Mouse (Mus musculus) kidney, postnatal 14 days (tissue): ENCODE measurements around the gene 9330161L09Rik.
"Not testable (repeated sequence)": the region's sequence is repeated elsewhere in the genome, so short reads cannot be mapped to it uniquely, and the experiment has no call there.

Experiments
- DNase-seq: peaks from one replicate; pipeline ENCODE4 v3.0.0; 2022; ENCODE audit warnings: mixed read lengths

9330161L09Rik gene

DNA sequence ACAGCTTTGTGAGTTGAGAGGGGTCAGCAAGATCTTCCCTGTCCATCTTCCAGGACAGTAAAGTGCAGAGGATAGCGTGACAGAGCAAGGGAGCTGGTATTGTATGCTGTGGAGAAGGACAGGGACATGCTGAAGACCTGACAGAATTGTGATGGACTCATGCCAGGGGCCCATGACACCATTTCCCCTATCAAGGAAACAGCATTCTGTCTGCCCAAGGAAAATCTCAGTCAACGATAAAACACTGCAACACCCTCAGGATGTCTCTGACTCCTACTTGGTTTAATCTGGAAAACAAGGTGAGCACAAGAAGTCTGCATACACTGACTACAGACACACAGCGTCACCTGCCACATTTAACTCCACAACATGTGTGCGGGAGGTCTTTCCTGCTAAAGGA is at the start of gene 9330161L09Rik:
Gene 9330161L09Rik, minus strand, starts transcription at position 101 of the 400 bp plus-strand sequence.
- DNase-seq: no peak

DNA sequence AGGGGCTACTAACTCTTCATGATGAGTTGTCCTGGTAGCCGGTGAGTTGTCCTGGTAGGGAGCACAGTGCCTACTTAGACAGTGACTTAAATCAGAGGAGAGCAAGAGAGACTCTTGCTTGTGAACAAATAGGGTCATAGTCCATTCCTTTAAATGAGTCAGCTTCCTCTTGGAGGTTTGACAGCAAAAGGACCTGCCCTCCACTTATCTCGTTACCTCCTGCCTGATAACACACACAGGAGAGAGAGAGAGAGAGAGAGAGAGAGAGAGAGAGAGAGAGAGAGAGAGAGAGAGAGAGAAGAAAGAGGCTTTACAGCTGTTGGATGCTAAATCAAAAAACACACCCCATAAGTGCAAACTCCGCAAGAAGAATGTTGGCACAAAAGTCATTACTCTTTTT is 49.5 kb upstream of the 9330161L09Rik start, which contains the start of gene Ifi27l2b:
Gene Ifi27l2b, minus strand, starts transcription at position 84 of the 400 bp plus-strand sequence.
- no peak for DNase-seq

DNA sequence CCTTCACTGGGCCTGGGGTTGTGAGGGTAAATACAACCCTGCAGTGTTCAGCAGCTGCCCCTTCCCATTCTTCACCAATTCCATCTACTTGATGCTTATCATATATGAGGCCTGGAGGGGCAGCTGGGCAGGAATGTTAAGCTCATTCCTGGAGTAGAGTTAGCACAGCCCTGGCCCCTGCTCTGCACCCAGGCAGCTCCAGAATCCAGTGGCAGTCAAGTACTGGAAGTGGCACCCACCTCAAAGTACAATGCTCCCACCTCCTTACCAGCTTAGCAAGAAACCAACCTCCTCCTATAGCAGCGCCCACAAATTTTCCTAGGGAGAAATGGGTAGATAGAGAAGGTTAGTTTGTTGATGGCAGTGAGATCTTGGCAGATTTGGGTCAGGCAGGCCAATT is 49.1 kb upstream of the 9330161L09Rik start:
- DNase-seq: not testable (repeated sequence)

DNA sequence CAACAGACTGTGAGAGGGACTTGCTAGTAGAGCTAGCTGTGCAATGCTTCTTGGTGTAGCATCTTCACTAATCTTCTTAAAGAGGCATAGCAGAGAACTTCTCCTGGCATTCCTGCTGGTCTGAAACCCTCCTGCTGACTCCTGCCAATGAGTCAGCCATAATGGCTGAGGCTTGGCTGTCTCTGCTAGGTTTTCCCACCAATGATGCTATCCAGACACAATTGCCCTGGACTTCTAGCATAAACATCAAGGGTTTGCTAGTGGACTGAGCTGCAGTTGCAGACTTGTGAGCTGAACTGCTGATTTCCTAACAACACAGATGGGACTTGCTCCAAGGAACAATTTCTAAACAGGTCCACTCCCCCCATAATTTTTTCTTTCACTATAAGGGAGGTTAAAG is 45.7 kb upstream of the 9330161L09Rik start:
- DNase-seq: no peak

DNA sequence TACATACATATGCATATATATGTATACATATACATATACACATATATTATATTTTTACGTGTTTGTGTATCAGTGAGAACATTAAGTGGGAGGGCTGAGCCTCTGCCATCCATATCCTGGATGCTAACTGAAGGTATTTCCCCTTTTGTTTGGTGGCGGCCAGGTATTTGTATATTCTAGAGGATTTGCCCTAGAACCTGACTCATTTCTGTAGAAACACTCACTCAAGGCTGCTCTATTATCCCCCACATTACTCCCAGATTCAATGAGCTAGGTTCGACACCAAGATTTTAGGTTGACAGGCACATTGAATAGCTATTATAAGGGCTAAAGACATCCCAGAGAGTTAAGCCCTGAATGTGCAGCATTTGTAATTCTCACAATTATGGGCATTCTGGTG is 37.4 kb upstream of the 9330161L09Rik start:
- no peak for DNase-seq

DNA sequence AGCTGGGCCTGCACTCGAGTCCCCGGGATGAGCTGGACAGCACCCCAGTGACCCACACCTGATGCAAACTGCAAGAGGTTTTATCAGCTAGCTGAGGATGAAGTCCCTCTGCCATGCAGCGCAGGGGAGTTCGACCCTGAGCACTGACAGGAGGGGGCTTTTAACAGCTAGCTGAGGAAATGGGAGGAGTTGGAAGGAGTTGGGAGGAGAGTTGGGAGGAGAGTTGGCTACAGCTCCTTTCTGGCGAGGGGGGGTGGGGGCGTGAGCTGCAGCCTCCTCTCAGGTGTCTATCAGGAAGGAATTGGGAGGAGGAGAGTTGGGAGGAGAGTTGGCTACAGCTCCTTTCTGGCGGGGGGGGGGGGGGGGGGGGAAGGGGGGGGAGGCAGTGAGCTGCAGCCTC is 36.6 kb upstream of the 9330161L09Rik start:
- DNase-seq: not testable (repeated sequence)

DNA sequence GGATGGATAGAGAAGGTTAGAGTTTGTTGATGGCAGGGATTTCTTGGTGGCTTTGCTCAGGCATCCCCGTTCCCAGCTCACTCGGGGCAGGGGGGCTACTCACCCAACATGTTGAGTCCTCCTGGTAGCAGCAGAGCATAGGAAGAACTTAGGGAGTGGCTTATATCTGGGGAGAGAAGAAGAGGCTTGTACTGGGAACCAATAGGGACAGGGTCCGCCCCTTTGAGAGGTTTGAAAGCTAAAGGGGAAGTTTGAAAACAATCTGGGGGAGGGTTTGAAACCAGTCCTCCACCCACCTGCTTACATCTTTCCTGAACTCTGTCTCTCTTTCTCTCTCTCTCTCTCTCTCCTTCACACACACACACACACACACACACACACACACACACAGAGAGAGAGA is 35.9 kb upstream of the 9330161L09Rik start, which contains the start of gene Ifi27l2a:
Gene Ifi27l2a, minus strand, starts transcription at position 157 of the 400 bp plus-strand sequence.
- no peak for DNase-seq

DNA sequence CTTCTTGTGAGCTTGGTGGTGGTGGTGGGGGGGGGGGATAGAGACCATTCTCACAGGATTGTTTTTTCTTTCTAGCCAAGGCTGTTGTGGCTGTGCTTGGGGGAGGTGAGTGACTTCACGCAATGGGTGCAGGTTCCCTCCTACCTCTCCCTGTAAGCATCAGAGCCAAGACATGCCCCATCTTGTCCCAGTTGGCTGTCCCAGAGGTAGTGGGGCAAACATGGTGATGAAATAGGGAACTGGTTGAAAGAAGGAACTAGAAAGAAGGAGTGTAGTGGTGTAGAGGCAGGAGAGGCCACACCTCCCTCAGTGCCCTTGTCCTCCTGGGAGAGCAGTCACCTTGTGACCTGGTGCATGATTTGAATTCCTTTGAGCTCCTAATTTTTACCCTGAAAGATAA is 30.0 kb upstream of the 9330161L09Rik start:
- DNase-seq: no peak

DNA sequence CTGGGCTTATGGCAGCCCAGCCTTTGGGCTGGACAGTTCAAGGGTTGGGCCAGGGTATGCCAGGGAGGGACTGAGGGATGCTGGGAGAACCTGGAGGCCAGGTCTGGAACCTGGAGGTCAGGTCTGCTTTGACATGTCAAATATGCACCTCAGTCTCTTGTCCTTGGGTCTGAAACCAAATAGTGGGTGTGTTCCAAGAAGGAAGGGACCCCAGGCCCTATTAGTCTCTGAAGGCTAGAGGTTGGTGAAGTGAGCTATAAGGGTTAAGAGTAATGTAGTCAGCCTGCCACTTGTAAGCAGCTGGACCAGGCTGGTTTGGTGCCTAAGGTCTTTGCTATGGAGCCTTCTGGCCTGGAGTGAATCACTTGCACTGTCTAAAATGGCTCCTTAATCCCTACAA is 27.2 kb upstream of the 9330161L09Rik start:
- DNase-seq: no peak

DNA sequence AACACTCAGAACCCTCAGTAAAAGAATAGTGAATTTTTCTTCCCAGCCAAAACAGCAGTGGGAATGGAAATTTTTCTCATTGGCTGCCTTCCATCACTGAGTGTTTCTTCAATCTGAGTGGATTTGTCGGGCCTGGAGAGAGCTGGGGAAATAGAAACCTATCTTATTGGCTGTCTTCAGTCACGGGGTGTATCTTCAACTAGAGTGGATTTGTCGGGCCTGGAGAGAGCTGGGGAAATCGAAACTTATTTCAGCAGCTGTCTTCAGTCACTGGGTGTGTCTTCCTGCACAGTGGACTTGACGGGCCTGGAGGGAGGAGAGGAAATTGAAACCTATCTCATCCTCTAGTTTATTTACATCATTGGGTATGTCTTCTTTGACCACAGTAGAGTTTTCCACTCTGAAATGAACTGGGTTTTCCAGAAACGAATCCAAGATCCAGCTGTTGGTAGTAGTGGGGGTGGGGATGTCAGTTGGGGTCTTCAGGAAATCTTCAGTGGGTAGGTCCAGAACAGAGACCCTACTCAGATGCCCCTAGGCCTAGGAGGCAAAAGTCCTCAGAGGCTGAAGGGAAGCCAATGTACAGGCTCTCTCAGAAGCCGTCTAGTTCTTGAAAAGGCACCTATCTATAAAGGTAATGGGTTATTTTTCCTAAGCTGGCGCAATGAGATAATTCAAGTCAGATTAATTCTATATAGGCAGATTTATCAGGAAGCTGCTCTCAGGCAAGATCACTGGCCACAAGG is 26.5 kb upstream of the 9330161L09Rik start, which contains the start of gene Ifi27:
Gene Ifi27, plus strand, starts transcription at position 226 of the 746 bp plus-strand sequence.
- peak; percentile 89 for DNase-seq

DNA sequence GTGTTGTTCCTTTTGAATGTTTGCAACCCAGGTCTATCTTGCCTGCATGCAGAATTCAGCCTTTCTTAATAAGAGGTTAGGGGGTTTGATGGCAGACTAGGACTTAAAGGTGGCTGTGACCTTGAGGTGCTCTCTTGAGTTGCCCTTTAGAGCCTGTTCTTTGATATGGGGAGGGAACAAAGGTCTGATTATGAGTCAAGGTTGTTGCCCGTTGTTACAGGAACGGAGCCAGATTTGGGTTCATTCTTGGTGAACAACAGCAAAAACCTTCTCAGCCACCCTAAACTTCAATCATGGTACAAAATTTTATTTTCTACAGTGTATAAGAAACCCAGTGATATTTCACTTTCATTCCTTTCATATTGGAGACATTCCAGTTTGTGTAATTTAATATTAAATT is 25.8 kb upstream of the 9330161L09Rik start:
- DNase-seq: peak; percentile 10

DNA sequence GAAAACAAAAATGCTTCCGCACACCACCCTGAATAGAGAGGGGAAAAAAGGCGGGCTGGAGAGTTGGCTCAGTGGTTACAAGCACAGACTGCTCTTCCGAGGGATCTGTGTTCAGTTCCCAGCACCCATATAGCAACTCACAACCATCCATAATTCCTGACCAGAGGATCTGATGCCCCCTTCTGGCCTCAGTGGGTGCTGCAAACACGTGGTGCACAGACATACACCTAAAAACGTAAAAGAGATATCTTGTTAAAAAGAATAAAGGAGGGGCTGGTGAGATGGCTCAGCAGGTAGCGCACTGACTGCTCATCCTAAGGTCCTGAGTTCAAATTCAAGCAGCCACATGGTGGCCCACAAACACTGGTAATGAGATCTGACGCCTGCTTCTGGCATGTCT is 19.1 kb upstream of the 9330161L09Rik start:
- no peak for DNase-seq

DNA sequence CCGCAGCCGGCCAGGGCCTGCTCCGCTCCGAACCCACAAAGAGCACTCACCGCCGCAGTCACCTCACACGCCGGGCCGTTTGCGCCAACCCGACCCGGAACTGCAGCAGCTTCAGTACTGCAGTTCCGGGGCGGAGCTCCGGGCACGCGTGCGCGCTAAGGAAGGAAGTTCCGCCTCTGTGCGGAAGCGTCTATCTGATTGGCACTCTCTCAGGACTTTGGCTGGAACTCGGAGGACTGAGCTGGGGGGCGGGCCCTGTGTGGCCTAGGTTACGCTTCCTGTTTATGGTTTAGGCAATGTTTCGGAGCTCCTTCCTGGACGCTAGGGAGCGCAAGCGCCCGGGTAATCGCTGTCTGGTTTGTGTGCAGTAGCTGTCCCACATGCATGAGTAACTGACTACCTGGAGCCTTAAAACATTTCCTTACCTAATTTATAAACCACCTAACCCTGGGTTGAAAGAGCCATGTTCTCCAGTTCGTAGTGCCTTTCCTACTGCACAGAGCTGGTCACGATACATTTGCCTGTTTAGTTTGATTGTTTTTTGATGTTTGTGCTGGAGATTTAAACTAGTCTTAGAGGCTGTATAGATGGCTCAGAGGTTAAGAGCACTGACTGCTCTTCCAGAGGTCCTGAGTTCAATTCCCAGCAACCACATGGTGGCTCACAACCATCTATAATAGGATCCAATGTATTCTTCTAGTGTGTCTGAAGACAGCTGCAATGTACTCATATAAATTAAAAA is 18.3 kb upstream of the 9330161L09Rik start, which contains the start of gene Ddx24:
Gene Ddx24, minus strand, starts transcription at position 102 of the 742 bp plus-strand sequence.
- DNase-seq: peak; percentile 99

DNA sequence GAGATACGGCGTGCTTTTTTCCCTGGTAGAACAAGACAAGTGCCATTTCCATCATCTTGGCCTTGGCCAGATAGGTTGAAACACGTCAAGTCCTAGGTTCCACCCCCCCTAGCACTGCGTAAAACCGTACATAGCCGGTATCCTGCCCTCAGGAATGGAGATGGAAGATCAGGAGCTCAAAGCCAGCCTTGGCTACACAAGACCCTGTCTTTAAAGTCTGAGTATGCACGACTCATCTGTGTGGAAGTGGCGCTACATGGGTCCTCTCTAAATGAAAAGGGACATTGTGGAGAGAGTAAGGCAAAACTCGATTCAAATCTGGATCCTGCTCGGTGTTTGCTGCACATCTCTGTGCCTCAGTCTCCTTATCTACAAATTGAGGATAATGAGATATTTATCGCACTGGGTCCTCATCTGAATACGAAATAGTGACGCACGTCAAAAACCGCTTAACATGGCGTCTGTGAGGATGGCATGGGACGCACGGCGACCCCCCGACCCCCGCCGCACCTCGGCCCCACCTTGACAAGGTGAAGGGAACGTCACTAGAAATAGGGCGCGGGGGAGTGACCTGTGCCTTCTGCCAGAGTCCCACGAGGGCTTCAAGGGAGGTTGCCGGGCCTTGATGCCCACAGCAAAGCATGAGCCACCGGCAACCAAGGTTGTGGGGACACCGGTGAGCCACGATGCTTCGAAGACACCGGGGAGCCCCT is 17.6 kb upstream of the 9330161L09Rik start:
- DNase-seq: no peak

DNA sequence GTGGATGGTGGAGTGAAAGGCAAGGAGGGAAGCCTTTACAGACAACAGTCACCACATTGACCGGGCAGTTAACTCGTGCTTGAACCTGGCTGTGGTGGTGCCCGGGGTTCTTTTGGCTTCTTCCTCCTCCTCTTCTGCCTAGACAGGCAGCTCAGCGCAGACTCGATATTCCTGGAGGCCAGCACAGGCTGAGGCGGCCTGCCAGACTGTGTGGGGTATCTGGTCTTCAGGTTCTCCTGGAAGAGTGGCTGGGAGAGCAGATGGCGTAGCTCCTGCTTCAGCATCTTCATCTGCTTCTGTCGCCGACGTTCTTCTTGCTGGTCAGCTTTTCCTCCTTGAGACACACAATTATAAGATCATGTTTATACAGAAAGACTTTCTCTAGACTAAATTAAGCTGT is 524 bp upstream of the 9330161L09Rik start:
- DNase-seq: no peak

DNA sequence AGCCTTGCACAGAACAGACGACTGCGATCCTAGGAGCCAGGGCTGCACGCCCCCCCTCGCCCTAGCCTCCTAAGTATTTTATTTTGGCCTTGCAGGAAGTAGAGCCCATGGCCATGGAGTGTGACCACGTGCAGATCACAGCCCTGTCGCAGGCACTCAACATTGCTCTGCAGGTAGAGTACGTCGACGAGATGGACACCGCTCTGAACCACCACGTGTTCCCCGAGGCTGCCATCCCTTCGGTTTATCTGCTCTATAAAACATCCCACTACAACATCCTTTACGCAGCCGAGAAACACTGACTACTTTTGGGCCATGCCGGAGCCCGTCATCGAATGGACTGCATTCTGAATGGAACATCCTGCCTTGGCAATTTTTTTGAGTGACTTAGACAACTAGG is 3.5 kb downstream of the 9330161L09Rik start:
- DNase-seq: no peak

DNA sequence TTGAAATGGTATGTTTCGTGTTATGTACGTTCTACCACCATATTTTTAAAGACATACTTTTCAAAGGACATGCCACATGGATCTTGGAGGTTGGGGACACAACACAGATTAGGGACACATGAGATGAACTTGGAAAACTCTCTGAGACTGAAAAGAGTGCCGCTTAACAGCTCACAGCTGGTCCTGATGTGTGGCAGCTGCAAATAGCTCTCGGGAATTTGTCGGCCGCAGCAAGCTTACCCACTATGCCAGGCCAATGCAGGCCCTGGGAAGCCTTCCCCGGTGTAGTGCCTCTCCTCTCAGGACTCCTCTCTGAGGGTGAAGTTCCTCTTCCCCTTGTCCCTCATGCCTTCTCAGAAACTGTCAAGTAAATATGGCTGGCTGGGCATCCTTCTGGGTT is 10.9 kb downstream of the 9330161L09Rik start:
- no peak for DNase-seq

DNA sequence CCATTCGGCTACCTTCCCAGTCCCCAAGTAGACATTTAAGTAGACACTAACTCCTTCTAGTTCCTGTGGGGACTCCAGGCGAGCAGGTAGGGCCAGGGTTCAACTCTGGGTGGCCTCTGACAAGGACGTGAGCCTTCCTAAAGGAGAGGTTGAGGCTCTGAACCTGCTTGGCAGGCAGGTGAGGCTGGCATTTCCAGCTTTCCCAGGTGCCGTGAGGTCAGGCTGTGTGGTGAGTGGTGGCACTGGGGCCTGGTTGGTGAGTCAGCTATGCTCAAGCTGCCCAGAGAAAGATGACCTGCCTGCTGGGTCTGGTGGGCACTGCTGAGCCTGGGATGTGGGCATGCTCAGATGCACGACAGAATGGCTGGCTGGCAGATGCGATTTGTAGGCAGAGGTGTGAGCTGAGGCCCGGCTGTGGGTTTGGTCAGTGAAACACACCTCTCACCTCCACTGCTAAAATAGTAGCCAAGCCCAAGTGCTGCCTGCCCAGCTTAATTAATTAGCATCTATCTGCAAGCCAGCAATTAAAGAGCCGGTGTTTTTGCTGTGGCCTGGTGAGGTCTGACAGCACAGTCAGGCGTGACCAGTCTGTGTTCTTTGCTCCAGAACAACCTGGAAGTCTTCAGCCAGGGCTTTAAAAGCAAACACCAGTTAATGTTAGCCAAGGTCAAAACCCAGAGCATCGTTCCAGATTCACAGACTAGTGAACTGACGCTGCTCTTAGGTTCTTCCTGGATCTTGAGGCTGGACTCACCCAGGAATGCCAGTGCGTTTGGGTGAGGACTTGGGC is 11.9 kb downstream of the 9330161L09Rik start:
- peak; percentile 52 for DNase-seq

DNA sequence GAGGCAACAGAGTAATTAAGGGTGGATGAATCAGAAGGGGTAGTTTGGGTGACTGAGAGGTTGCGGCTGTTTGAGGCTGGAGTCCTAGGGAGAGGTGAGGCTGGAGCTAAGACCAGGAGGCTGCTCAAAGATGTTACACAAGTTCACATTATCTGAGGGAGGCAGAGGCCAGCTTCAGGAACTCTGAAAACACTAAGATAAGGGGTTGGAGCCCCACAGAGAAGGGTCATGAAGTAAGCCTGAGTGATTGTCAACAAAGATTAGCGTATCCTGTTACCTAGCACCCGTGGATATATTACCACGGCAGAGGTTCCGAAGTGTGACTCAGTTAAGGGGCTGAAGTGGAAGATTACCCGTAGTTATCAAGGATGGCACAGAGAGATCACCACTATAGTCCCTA is 14.1 kb downstream of the 9330161L09Rik start:
- DNase-seq: no peak

DNA sequence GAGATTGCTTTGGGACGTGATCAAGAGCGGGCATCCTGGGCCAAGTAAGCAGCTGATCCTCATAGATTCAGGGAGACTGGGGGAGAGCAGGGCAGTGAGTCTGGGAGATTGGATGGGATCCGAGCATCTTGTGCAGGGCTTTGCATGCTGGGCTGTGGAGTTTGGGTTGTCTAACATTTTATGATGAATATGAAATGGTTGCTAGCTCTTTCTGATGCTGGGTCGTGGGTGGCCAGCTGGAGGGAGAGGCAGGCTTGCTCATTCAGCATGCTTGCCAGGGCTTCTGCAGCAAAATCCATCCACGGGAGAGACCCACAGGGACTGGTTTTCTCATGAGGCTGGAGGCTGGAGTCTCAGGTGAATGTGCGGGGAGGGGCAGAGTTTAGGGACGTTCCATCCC is 16.5 kb downstream of the 9330161L09Rik start:
- no peak for DNase-seq

DNA sequence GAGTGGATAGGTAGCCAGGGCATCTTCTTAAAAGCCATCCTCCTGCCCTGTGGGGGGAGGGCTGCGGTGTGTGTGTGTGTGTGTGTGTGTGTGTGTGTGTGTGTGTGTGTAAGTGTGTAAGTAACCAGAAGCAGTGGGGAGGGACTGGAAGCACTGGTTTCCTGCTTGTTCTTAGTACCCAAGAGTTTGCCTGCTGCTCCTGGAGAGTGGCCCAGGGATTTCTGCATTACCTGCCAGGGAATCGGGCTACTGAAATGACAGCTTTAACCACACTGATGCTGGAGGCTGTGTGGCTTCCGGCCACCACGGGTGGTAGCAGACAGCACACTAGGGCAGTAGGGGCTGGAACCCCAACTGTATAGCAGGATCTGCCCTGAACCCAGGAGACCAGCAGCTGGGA is 17.6 kb downstream of the 9330161L09Rik start:
- DNase-seq: no peak

DNA sequence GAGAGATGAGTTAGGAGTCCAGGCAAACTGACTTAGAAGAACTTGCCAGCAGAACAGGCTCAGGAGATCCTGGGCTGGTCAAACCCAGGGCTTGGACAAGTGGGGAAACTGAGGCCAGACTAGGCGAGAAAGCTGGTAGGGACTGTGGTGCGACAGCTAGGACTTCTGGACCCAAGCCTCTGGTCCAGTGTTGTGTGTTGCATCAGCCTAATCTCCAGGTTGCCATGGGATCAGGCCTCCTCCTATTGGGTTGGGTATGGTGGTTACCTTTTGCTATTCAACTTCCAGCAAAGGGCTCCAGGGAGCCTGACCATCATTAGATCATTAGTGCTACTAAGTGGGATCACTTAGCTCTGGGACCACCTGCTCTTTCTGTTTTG is 18.3 kb downstream of the 9330161L09Rik start:
- DNase-seq: no peak
